Mouse (Mus musculus) intestine, embryonic 16.5 days (tissue): Measurements from ENCODE around the gene Asb16. TPM values are rescaled to one million over a fixed set of nuclear protein-coding genes. Genes with fewer than 3 reads are reported as not detected.

Experiments
- ATAC-seq: fragments of 200-750 bp; cut with Nextera tagmentation; 2 replicates; pipeline ENCODE4 v1.8.0; 2017; ENCODE audit warnings: moderate TSS enrichment, moderate library complexity
- H3K27ac ChIP-seq: fragments of 300-500 bp; sonication (generic); 2 replicates; pipeline ENCODE4 v1.5.1; 2014; ENCODE audit warnings: mild to moderate bottlenecking, low read length
- H3K27me3 ChIP-seq: fragments of 300-500 bp; sonication (generic); replicated peaks from 2 replicates; pipeline ENCODE4 v1.6.1; 2014; ENCODE audit warnings: low read length, control low read depth, mixed read lengths; ENCODE audit not compliant: control insufficient read depth, insufficient read depth
- H3K36me3 ChIP-seq: fragments of 300-500 bp; sonication (generic); 2 replicates; pipeline ENCODE4 v1.6.1; 2014; ENCODE audit warnings: low read length, control low read depth; ENCODE audit not compliant: control insufficient read depth, insufficient read depth
- H3K4me1 ChIP-seq: fragments of 300-500 bp; sonication (generic); 2 replicates; pipeline ENCODE4 v1.6.1; 2014; ENCODE audit warnings: low read length, control low read depth, mixed read lengths; ENCODE audit not compliant: control insufficient read depth, insufficient read depth
- H3K4me2 ChIP-seq: fragments of 300-500 bp; sonication (generic); 2 replicates; pipeline ENCODE4 v1.6.1; 2014; ENCODE audit warnings: low read depth, low read length, control low read depth
- H3K4me3 ChIP-seq: fragments of 300-500 bp; sonication (generic); 2 replicates; pipeline ENCODE4 v1.5.1; 2014; ENCODE audit warnings: mild to moderate bottlenecking, low read length
- H3K9ac ChIP-seq: fragments of 300-500 bp; sonication (generic); 2 replicates; pipeline ENCODE4 v1.6.1; 2014; ENCODE audit warnings: low read depth, low read length
- H3K9me3 ChIP-seq: fragments of 300-500 bp; sonication (generic); 2 replicates; pipeline ENCODE4 v1.6.1; 2016; ENCODE audit warnings: low read length, control low read depth; ENCODE audit not compliant: control insufficient read depth
- WGBS: fragments of 180-500 bp; shearing (Covaris S2); extraction: QIAGEN DNeasy Blood & Tissue Kit; methylation state at CpG from one replicate; pipeline ENCODE4 v1.1.7; 2014; 5-methylcytosine and 5-hydroxymethylcytosine counted together
- polyA plus RNA-seq: library from polyadenylated mRNA; unstranded; fragments of >200 nt; fragmentation: Nextera tagmentation; extraction: Ambion mirVana; gene quantifications from 2 replicates; pipeline ENCODE4 v1.2.1, GENCODE M21; 2015

The Asb16 gene
- polyA plus RNA-seq, 1 experiment from 2014 or later: 0.05 TPM

GRCm38 (mm10) chr11:102289511-102290100 is 21.1 kb downstream of the Asb16 start:
- WGBS: 59% methylated on average over 6 of the region's 6 CpGs
- no peak overlapping the region for H3K9ac ChIP-seq
- H3K27ac ChIP-seq: no peak overlapping the region
- peaks cover 15% of the 10 kb centered on the region for H3K4me1 ChIP-seq
- no peak overlapping the region for H3K4me2 ChIP-seq
- H3K9me3 ChIP-seq: no peaks in the 10 kb centered on the region
- no peak for ATAC-seq
- peaks cover 20% of the 10 kb centered on the region for H3K36me3 ChIP-seq
- no peak overlapping the region for H3K4me3 ChIP-seq
- H3K27me3 ChIP-seq: no peaks in the 10 kb centered on the region

- ATAC-seq: no peak
- Histone ChIP-seq H3K4me2 (no peak overlapping the region), H3K9me3 (no peaks in the 10 kb centered on the region), H3K4me3 (no peak overlapping the region), H3K27me3 (no peaks in the 10 kb centered on the region), H3K4me1 (peaks cover 20% of the 10 kb centered on the region), H3K9ac (no peak overlapping the region), H3K27ac (no peak overlapping the region), H3K36me3 (peaks cover 20% of the 10 kb centered on the region)
- WGBS: 80% methylated on average over 4 of the region's 4 CpGs
Observed at GRCm38 (mm10) chr11:102290141-102290540, 21.6 kb downstream of the Asb16 start.

GRCm38 (mm10) chr11:102291051-102291535 is 22.6 kb downstream of the Asb16 start:
- Histone ChIP-seq H3K9ac (no peak overlapping the region; the same call in 1 of the 2 replicates), H3K4me2 (no peak overlapping the region), H3K27me3 (no peaks in the 10 kb centered on the region), H3K4me3 (no peak overlapping the region), H3K4me1 (peaks cover 19% of the 10 kb centered on the region), H3K9me3 (no peaks in the 10 kb centered on the region), H3K36me3 (peaks cover 20% of the 10 kb centered on the region), H3K27ac (no peak overlapping the region)
- ATAC-seq: no peak
- WGBS: 87% methylated on average over 11 of the region's 11 CpGs

GRCm38 (mm10) chr11:102293971-102294370 is 25.4 kb downstream of the Asb16 start:
- Histone ChIP-seq H3K4me3 (no peak overlapping the region), H3K4me2 (no peak overlapping the region), H3K27ac (no peak overlapping the region), H3K9me3 (no peaks in the 10 kb centered on the region), H3K27me3 (no peaks in the 10 kb centered on the region), H3K4me1 (peaks cover 12% of the 10 kb centered on the region), H3K36me3 (peaks cover 8% of the 10 kb centered on the region), H3K9ac (0 out of 2 replicates have a peak overlapping the region, but pooled peaks have one; percentile 93)
- 95% methylated on average over 13 of the region's 13 CpGs for WGBS
- ATAC-seq: no peak

GRCm38 (mm10) chr11:102294416-102294815 is 25.9 kb downstream of the Asb16 start:
- H3K4me3 ChIP-seq: no peak overlapping the region
- H3K9me3 ChIP-seq: no peaks in the 10 kb centered on the region
- 0 out of 2 replicates have a peak overlapping the region, but pooled peaks have one; percentile 79 for H3K4me2 ChIP-seq
- WGBS: 64% methylated on average over 5 of the region's 5 CpGs
- no peak for ATAC-seq
- H3K36me3 ChIP-seq: peaks cover 8% of the 10 kb centered on the region
- H3K27me3 ChIP-seq: no peaks in the 10 kb centered on the region
- peak overlapping the region; percentile 93 for H3K9ac ChIP-seq
- H3K4me1 ChIP-seq: peaks cover 11% of the 10 kb centered on the region
- H3K27ac ChIP-seq: 0 out of 2 replicates have a peak overlapping the region, but pooled peaks have one; percentile 99

GRCm38 (mm10) chr11:102294887-102295597 is 26.5 kb downstream of the Asb16 start:
- Histone ChIP-seq H3K4me3 (peak overlapping the region; percentile 89), H3K9me3 (no peaks in the 10 kb centered on the region), H3K4me1 (peaks cover 11% of the 10 kb centered on the region), H3K36me3 (peaks cover 8% of the 10 kb centered on the region), H3K4me2 (peak overlapping the region; percentile 79), H3K27ac (peak overlapping the region; percentile 99), H3K27me3 (no peaks in the 10 kb centered on the region), H3K9ac (peak overlapping the region; percentile 93)
- WGBS: 64% methylated on average over 12 of the region's 12 CpGs
- no peak for ATAC-seq

GRCm38 (mm10) chr11:102295598-102296471 is 27.3 kb downstream of the Asb16 start:
- WGBS: 2% methylated on average over 43 of the region's 73 CpGs

GRCm38 (mm10) chr11:102296491-102297472 is 28.2 kb downstream of the Asb16 start, which contains the start of gene Atxn7l3:
Gene Atxn7l3, minus strand, starts transcription at chr11:102296631.
- H3K9ac ChIP-seq: peak within 1 kb of the TSS; percentile 93
- peak within 1 kb of the TSS; percentile 79 for H3K4me2 ChIP-seq
- H3K4me1 ChIP-seq: peaks cover 11% of the 10 kb centered on the region
- peak within 1 kb of the TSS; percentile 99 for H3K27ac ChIP-seq
- ATAC-seq: peak; percentile 95
- H3K36me3 ChIP-seq: no peaks in the 10 kb centered on the region
- no peaks in the 10 kb centered on the region for H3K27me3 ChIP-seq
- no peaks in the 10 kb centered on the region for H3K9me3 ChIP-seq
- H3K4me3 ChIP-seq: peak within 1 kb of the TSS; percentile 89
- WGBS: under 1% methylated on average over 52 of the region's 125 CpGs

More at GRCm38 (mm10) chr11:102295598-102296471, 27.3 kb downstream of the Asb16 start:
- peaks cover 11% of the 10 kb centered on the region for H3K4me1 ChIP-seq
- peak overlapping the region; percentile 93 for H3K9ac ChIP-seq
- no peaks in the 10 kb centered on the region for H3K9me3 ChIP-seq
- ATAC-seq: peak; percentile 16
- H3K27ac ChIP-seq: peak overlapping the region; percentile 99
- H3K36me3 ChIP-seq: peaks cover 4% of the 10 kb centered on the region; the same call in 1 of the 2 replicates
- H3K4me2 ChIP-seq: peak overlapping the region; percentile 79
- H3K4me3 ChIP-seq: peak overlapping the region; percentile 89
- no peaks in the 10 kb centered on the region for H3K27me3 ChIP-seq
